Mouse (Mus musculus) intestine, embryonic 16.5 days (tissue): Measurements from ENCODE around the gene Phldb2. TPM values are rescaled to one million over a fixed set of nuclear protein-coding genes. Genes with fewer than 3 reads are reported as not detected.

Experiments
- ATAC-seq: fragments of 200-750 bp; cut with Nextera tagmentation; 2 replicates; pipeline ENCODE4 v1.8.0; 2017; ENCODE audit warnings: moderate TSS enrichment, moderate library complexity
- H3K27ac ChIP-seq: fragments of 300-500 bp; sonication (generic); 2 replicates; pipeline ENCODE4 v1.5.1; 2014; ENCODE audit warnings: mild to moderate bottlenecking, low read length
- H3K27me3 ChIP-seq: fragments of 300-500 bp; sonication (generic); replicated peaks from 2 replicates; pipeline ENCODE4 v1.6.1; 2014; ENCODE audit warnings: low read length, control low read depth, mixed read lengths; ENCODE audit not compliant: control insufficient read depth, insufficient read depth
- H3K36me3 ChIP-seq: fragments of 300-500 bp; sonication (generic); 2 replicates; pipeline ENCODE4 v1.6.1; 2014; ENCODE audit warnings: low read length, control low read depth; ENCODE audit not compliant: control insufficient read depth, insufficient read depth
- H3K4me1 ChIP-seq: fragments of 300-500 bp; sonication (generic); 2 replicates; pipeline ENCODE4 v1.6.1; 2014; ENCODE audit warnings: low read length, control low read depth, mixed read lengths; ENCODE audit not compliant: control insufficient read depth, insufficient read depth
- H3K4me2 ChIP-seq: fragments of 300-500 bp; sonication (generic); 2 replicates; pipeline ENCODE4 v1.6.1; 2014; ENCODE audit warnings: low read depth, low read length, control low read depth
- H3K4me3 ChIP-seq: fragments of 300-500 bp; sonication (generic); 2 replicates; pipeline ENCODE4 v1.5.1; 2014; ENCODE audit warnings: mild to moderate bottlenecking, low read length
- H3K9ac ChIP-seq: fragments of 300-500 bp; sonication (generic); 2 replicates; pipeline ENCODE4 v1.6.1; 2014; ENCODE audit warnings: low read depth, low read length
- H3K9me3 ChIP-seq: fragments of 300-500 bp; sonication (generic); 2 replicates; pipeline ENCODE4 v1.6.1; 2016; ENCODE audit warnings: low read length, control low read depth; ENCODE audit not compliant: control insufficient read depth
- WGBS: fragments of 180-500 bp; shearing (Covaris S2); extraction: QIAGEN DNeasy Blood & Tissue Kit; methylation state at CpG from one replicate; pipeline ENCODE4 v1.1.7; 2014; 5-methylcytosine and 5-hydroxymethylcytosine counted together
- polyA plus RNA-seq: library from polyadenylated mRNA; unstranded; fragments of >200 nt; fragmentation: Nextera tagmentation; extraction: Ambion mirVana; gene quantifications from 2 replicates; pipeline ENCODE4 v1.2.1, GENCODE M21; 2015

Phldb2 gene
- polyA plus RNA-seq, 1 experiment from 2014 or later: 20.7 TPM

- no peak overlapping the region for H3K9ac ChIP-seq
- H3K36me3 ChIP-seq: no peaks in the 10 kb centered on the region
- H3K27me3 ChIP-seq: no peaks in the 10 kb centered on the region
- no peak overlapping the region for H3K4me2 ChIP-seq
- H3K4me3 ChIP-seq: no peak overlapping the region
- H3K9me3 ChIP-seq: no peaks in the 10 kb centered on the region
- no peak overlapping the region for H3K27ac ChIP-seq
- ATAC-seq: no peak
- 52% methylated on average over 10 of the region's 10 CpGs for WGBS
- no peaks in the 10 kb centered on the region for H3K4me1 ChIP-seq
These were observed 82.0 kb downstream of the Phldb2 start for GRCm38 (mm10) chr16:45871286-45871976.

GRCm38 (mm10) chr16:45870651-45871050 lies 82.7 kb downstream of the Phldb2 start:
- ATAC-seq: no peak
- Histone ChIP-seq H3K9me3 (no peaks in the 10 kb centered on the region), H3K4me3 (no peak overlapping the region), H3K27ac (no peak overlapping the region), H3K4me1 (no peaks in the 10 kb centered on the region), H3K9ac (no peak overlapping the region), H3K4me2 (no peak overlapping the region), H3K27me3 (no peaks in the 10 kb centered on the region), H3K36me3 (no peaks in the 10 kb centered on the region)
- WGBS: 31% methylated on average over 2 of the region's 2 CpGs

GRCm38 (mm10) chr16:45869044-45869443 lies 84.4 kb downstream of the Phldb2 start:
- Histone ChIP-seq H3K9ac (no peak overlapping the region), H3K27ac (no peak overlapping the region), H3K27me3 (no peaks in the 10 kb centered on the region), H3K4me1 (no peaks in the 10 kb centered on the region), H3K4me3 (no peak overlapping the region), H3K4me2 (no peak overlapping the region), H3K9me3 (no peaks in the 10 kb centered on the region), H3K36me3 (no peaks in the 10 kb centered on the region)
- no peak for ATAC-seq
- WGBS: 47% methylated on average over 3 of the region's 3 CpGs

GRCm38 (mm10) chr16:45857277-45857863 lies 96.0 kb downstream of the Phldb2 start:
- no peak overlapping the region for H3K4me2 ChIP-seq
- 85% methylated on average over 5 of the region's 5 CpGs for WGBS
- no peak overlapping the region for H3K27ac ChIP-seq
- H3K9ac ChIP-seq: no peak overlapping the region
- ATAC-seq: no peak
- no peaks in the 10 kb centered on the region for H3K9me3 ChIP-seq
- no peaks in the 10 kb centered on the region for H3K36me3 ChIP-seq
- H3K27me3 ChIP-seq: no peaks in the 10 kb centered on the region
- no peaks in the 10 kb centered on the region for H3K4me1 ChIP-seq
- no peak overlapping the region for H3K4me3 ChIP-seq

DNA sequence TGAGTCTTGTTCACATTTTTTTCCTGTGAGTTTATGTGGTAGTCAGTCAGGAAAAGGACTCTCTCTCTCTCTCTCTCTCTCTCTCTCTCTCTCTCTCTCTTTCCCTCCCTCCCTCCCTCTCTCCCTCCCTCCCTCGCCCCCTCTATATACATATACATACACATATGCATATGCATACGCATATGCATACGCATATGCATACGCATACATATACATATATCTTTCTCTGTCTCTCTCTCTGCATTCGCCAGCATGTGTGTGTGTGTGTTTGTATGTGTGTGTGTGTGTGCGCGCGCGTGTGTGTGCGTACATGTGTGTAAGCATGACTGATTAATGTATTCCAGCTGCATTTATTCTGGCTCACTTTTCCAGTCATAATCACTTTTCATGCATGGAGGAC lies 98.9 kb downstream of the Phldb2 start:
- H3K9me3 ChIP-seq: no peaks in the 10 kb centered on the region
- no peak overlapping the region for H3K4me3 ChIP-seq
- H3K36me3 ChIP-seq: no peaks in the 10 kb centered on the region
- H3K9ac ChIP-seq: no peak overlapping the region
- WGBS: 87% methylated on average over 10 of the region's 10 CpGs
- ATAC-seq: no peak
- H3K27ac ChIP-seq: no peak overlapping the region
- no peaks in the 10 kb centered on the region for H3K27me3 ChIP-seq
- no peaks in the 10 kb centered on the region for H3K4me1 ChIP-seq
- no peak overlapping the region for H3K4me2 ChIP-seq

- no peak for ATAC-seq
- H3K4me3 ChIP-seq: no peak overlapping the region
- no peaks in the 10 kb centered on the region for H3K36me3 ChIP-seq
- no peaks in the 10 kb centered on the region for H3K9me3 ChIP-seq
- H3K27me3 ChIP-seq: no peaks in the 10 kb centered on the region
- H3K4me2 ChIP-seq: no peak overlapping the region
- no peak overlapping the region for H3K27ac ChIP-seq
- 75% methylated on average over 4 of the region's 4 CpGs for WGBS
- H3K9ac ChIP-seq: no peak overlapping the region
- 0 out of 2 replicates have a peak, but pooled peaks cover 4% of the 10 kb centered on the region for H3K4me1 ChIP-seq
These were observed 104.4 kb downstream of the Phldb2 start for GRCm38 (mm10) chr16:45849045-45849444.

DNA sequence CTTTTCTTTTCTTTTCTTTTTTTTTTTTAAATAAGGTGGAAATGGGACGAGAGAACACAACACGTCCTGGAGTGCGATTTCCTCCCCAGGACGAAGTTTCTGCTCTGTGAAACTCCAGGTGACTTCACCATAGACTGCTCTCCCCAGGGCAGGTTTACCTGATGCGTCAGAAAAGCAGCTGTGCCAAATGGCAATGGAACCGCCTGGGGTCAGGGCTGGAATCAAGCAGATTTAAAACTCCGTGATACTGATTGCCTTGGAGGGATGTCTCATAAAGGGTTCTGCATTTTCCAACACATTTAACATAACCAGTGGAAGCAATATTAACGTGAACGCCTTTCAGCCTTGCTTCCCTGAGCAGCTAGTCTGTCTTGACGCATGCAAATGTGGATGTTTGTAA lies 108.5 kb downstream of the Phldb2 start:
- Histone ChIP-seq H3K4me1 (peaks cover 12% of the 10 kb centered on the region), H3K4me3 (peak overlapping the region; percentile 84), H3K36me3 (no peaks in the 10 kb centered on the region), H3K9me3 (no peaks in the 10 kb centered on the region), H3K27me3 (no peaks in the 10 kb centered on the region), H3K9ac (peak overlapping the region; percentile 90), H3K27ac (peak overlapping the region; percentile 89; the same call in 1 of the 2 replicates), H3K4me2 (peak overlapping the region; percentile 86)
- 16% methylated on average over 10 of the region's 10 CpGs for WGBS
- ATAC-seq: no peak

- peak; percentile 95 for ATAC-seq
- under 1% methylated on average over 45 of the region's 45 CpGs for WGBS
- Histone ChIP-seq H3K36me3 (no peaks in the 10 kb centered on the region), H3K4me1 (peaks cover 16% of the 10 kb centered on the region), H3K4me3 (peak overlapping the region; percentile 84), H3K9me3 (no peaks in the 10 kb centered on the region), H3K4me2 (peak overlapping the region; percentile 86), H3K9ac (peak overlapping the region; percentile 90), H3K27ac (peak overlapping the region; percentile 89), H3K27me3 (no peaks in the 10 kb centered on the region)
These were observed 109.2 kb downstream of the Phldb2 start for GRCm38 (mm10) chr16:45844049-45844780.

- no peaks in the 10 kb centered on the region for H3K36me3 ChIP-seq
- peak overlapping the region; percentile 89 for H3K27ac ChIP-seq
- H3K4me1 ChIP-seq: peaks cover 19% of the 10 kb centered on the region
- peak overlapping the region; percentile 86 for H3K4me2 ChIP-seq
- peak overlapping the region; percentile 84 for H3K4me3 ChIP-seq
- peak; percentile 43 for ATAC-seq
- WGBS: under 1% methylated on average over 16 of the region's 16 CpGs
- no peaks in the 10 kb centered on the region for H3K27me3 ChIP-seq
- H3K9ac ChIP-seq: peak overlapping the region; percentile 90
- H3K9me3 ChIP-seq: no peaks in the 10 kb centered on the region
These were observed 110.0 kb downstream of the Phldb2 start for GRCm38 (mm10) chr16:45843351-45843891.
